Mouse (Mus musculus) retina, embryonic 14.5 days (tissue): ENCODE measurements around the gene Myo18a.
"Not testable (repeated sequence)": the region's sequence is repeated elsewhere in the genome, so short reads cannot be mapped to it uniquely, and the experiment has no call there.

ENCODE experiments used
- DNase-seq: peaks from one replicate; pipeline ENCODE4 v3.0.0-alpha.2; 2015; ENCODE audit warnings: low spot score

Myo18a gene

DNA sequence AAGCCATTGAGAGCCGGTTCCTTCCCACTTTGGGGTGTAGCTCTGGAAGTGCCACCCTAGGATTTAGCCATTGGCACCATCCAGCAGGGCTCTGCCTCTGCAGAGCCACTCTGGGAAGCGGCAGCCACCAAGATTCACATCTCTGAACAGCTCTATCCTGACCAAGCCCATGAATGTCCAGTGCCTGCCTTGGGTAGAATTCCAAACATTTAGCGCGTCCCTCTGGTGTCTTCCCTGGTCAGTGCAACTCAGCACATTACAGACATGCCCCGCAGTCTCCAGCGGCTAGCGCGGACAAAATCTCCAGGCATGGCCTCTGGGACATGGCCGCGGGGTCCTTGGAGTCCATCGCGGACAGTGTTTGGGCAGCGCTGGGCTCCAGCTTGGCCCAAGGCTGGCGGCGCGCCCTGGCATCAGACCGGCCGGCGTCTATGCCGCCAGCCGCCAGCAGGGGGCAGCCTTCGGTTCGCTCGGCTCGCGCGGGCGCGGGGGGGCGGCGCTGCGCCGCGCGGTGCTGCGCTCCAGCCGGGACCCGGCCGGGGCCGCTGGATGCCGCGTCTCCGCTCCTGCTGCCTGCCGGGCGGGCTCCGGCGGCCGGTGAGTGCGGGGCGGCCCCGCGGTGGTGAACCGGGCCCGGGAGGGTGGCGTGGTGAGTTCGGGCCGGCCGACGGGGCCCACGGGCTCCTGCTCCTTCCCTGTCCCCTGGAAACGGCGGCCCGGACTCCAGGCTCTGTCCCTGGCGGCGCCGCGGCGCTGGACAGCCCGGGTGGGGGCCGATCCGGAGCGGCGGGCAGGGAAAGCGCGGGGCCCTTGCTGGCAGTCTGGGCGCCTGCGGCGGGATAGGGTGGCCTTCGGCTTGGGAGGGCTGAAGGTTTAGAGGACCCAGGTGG lies at the start of gene Myo18a:
Gene Myo18a (plus strand): TSS at position 464 of the 890 bp plus-strand sequence.
- peak; percentile 96 for DNase-seq

DNA sequence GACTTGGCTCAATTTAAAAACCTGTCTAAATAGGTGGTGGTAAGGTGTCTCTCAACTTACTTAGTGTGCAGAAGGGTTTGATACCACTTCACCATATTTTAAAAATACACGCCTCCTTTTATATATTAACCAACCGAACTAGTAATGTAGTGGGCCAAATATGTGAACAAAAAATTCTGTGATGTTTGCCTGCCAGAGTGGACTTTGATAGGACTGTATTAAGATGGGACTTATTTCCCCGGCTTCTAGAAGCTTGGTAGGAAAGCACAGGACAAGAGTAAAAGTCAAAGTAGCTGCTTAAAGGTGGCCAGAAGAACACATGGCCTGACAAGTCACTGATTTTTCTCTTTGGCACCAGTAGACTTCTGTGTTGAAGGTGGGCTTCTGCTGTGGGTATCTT lies 49.3 kb upstream of the Myo18a start:
- DNase-seq = no peak

- DNase-seq = no peak
Measured at GRCm38 (mm10) chr11:77719055-77719454, 44.0 kb upstream of the Myo18a start.

DNA sequence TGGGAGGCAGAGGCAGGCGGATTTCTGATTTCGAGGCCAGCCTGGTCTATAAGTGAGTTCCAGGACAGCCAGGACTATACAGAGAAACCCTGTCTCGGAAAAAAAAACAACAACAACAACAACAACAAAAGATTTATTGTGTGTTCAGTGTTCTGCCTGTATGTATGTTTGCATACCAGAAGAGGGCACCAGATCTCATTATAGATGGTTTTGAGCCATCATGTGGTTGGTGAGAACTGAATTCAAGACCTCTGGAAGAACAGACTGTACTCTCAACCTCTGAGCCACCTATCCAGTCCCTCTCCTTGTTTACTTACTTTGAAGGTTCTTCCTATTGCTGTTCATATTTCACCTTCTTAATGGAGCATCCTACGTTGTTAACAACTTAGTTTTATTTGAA lies 41.7 kb upstream of the Myo18a start:
- no peak for DNase-seq

DNA sequence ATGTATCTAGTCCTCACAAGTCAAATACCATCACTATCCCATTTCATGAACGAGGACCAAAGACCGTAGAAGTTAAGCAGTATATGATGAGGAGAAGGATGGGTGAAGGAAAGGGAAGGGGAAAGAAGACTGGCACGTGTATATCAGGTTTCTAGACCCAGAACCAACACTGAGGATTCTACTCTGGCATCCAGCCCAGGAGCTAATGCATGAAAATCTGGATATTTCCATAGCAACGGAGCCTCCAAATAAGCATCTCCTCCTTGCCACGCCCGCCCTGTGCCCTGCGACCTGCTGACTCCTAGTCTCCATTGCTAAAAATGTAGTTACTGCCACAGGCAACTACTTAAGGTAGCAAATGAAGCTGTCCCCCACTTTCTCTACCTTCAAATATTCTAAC lies 38.3 kb upstream of the Myo18a start:
- DNase-seq = no peak

DNA sequence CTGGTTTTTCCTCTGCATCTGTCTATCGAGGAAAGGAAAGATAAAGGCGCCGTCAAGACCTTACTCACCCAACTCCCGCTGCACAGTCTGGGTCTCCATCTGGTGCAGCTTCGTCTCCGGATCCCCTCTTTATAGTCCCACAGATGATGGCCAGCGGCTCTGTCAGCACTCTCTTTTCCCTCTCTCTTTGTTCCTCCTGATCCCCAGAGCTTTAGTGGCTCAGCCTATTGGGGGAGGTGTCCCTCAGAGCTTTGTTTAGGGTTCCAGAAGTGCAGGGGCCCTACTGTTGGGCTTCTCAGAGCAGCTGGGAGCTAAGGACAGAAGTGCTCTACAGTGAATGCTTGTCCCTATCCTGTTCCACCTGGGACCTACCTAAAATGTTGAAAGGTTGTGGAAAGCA lies 37.9 kb upstream of the Myo18a start, which contains the start of gene Cryba1:
Gene Cryba1 (minus strand): TSS at position 101 of the 400 bp plus-strand sequence.
- no peak for DNase-seq

DNA sequence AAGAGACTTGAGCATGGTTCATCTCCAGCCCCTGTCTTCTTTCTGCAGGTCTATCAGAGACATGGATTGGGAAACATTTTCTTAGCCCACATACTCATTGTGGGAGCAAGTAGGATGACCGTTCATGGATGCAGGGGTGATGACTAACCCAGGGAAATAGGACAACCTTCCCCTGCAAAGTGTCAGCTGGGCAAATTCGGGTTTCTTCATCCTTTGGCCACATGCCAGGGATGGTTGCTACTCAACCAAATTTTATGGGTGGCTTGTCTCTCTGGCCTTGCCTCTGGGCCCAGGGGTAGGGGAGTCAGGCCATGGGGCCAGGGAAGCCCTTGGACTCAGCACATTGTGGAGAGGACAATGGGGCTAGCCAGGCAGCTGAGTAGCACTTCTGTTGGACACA lies 34.5 kb upstream of the Myo18a start:
- DNase-seq = peak; percentile 41

DNA sequence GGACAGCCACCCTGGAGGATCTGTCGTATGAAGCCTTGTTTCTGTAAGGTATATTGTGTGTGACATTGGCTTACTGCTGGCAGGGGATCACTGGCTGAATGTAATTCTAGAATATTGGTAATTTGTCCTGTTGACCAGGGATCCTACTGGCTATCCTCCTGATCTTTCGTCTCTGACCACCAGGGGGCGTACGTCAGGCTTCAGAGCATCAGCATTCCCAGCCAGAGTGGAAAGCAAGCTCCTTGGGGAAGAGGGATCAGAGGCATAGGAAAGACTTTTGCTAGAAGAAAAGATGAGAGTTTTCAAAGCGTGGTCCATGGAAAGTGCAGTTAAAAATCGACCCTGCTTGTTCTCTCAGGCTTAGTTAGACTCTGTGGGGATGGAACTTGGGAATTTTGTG lies 25.8 kb upstream of the Myo18a start:
- peak; percentile 96 for DNase-seq

DNA sequence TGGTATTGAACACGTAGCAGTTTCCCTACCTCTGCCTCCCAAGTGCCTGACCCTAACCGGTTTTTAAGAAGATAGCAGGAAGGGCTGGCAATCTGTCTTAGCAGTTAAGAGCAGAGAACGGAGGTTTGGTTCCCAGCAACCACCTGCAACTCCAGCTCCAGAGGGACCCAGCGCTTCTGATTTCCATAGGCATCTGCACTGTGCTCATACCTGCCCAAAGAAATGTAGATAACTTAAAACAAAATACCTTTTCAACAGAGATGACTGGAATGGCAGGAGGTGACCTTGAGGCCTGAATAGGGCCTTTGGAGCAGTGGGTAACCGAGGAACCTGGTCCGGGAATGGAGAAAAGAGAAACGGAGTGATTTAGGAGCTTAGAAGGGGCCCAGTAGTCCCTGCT lies 24.5 kb upstream of the Myo18a start:
- DNase-seq = no peak

- no peak for DNase-seq
Measured at GRCm38 (mm10) chr11:77743966-77744365, 19.1 kb upstream of the Myo18a start.

DNA sequence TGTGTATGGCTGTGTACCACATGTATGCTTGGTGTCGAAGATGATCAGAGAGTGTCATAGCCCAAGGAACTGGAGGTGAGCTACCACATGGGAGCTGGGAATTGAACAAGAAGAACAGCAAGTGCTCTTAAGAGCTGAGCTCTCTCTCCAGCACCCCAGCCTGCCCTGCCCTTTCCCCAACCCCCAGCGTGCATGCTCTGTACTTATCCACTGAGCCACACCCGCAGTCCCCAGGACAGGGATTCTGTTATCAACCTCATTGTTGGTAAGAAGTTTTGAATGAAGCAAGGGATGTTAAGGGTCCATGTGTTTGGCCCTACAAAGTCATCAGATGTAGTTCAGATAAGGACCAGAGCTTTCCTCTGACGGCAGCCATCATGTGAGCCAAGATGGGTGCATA lies 16.4 kb upstream of the Myo18a start:
- DNase-seq = no peak

DNA sequence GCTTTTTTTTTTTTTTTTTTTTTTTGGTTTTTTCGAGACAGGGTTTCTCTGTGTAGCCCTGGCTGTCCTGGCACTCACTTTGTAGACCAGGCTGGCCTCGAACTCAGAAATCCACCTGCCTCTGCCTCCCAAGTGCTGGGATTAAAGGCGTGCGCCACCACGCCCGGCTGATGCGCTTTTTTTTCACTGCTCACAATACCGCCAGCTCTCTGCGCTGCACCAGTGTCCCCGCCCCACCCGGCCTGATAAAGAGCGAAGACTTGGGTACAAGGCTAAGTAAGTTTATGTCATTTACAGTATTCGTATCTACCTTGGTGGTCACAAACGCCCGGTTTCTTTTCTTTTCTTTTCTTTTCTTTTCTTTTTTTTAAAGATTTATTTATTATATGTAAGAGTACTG lies 15.9 kb upstream of the Myo18a start:
- not testable (repeated sequence) for DNase-seq

- no peak for DNase-seq
Measured at GRCm38 (mm10) chr11:77748996-77749395, 14.1 kb upstream of the Myo18a start.

- no peak for DNase-seq
Measured at GRCm38 (mm10) chr11:77752525-77752924, 10.5 kb upstream of the Myo18a start.

- DNase-seq = no peak
Measured at GRCm38 (mm10) chr11:77753469-77753868, 9.6 kb upstream of the Myo18a start.

DNA sequence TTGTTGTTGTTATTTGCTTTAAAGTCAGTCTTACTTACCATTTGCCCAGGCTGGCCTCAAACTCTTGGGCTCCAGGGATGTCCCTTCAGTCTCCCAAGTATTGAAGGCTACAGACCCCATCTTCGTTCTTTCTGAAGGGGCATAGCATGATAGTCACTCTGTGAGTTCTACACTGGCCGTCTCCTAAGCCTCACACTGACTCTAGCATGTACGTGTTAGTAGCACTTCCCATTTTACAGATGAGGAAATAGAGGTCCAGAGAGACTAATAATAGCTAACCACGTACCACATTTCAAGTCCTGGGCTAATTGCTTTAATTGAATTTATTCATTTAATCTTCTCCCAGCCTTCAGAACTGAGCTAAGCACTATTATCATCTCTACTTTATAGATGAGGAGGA lies 3.0 kb upstream of the Myo18a start:
- no peak for DNase-seq

GRCm38 (mm10) chr11:77763673-77764340 lies 761 bp downstream of the Myo18a start:
- peak; percentile 77 for DNase-seq

- no peak for DNase-seq
Measured at GRCm38 (mm10) chr11:77764694-77765458, 1.8 kb downstream of the Myo18a start.

- DNase-seq = no peak
Measured at GRCm38 (mm10) chr11:77765459-77765777, 2.4 kb downstream of the Myo18a start.

DNA sequence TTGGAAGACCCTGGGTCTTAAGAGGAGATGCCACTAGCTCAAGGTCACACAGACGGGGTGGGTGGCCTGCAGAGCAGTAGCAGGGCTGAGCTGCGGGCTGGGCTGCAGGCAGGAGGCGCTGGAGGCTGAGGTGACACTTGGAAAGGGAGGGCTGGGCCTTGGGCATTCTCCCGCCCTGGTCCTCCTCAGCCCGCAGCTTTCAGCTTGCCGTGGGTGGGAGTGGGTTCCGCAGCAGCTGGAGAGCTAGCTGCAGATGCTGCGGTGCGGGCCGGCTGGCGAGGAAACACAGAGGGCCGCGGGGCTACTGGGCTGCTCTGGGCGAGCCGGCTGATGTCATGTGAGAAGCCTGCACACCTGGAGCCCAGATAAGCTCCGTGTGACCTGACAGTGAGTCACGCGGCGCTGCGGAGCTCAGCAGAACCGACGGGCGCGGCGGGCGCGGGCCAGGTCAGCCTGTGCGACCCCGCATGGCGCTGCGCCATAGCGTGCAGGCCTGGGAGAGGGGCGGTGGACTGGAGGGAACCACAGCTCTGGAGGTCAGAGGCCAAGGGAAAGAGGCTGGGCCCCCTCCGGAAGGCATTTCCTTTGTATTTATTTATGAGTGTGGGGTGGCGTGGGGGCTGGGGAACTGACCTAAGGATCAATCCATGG lies 3.4 kb downstream of the Myo18a start:
- DNase-seq = peak; percentile 69

DNA sequence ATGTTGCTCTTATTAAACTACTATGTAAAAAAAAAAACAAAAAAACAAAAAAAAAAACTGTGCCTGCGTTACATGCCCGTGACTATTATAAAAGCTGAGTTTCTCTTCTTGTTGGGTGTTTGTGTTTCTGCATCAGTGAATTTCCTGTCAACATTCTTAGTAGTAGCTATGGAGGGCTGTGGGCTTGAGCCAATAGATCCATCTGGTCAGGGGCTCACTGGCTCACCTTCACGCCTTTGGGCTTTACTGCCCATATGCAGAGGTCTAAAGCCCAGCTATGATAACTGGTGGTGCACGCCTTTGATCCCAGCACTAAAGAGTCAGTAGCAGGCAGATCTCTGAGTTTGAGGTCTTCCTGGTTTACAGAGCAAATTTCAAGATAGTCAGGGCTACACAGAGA lies 6.5 kb downstream of the Myo18a start:
- no peak for DNase-seq

GRCm38 (mm10) chr11:77770346-77770745 lies 7.3 kb downstream of the Myo18a start:
- DNase-seq = no peak
